Mouse (Mus musculus): ENCODE data around the gene Lcn9.

DNA sequence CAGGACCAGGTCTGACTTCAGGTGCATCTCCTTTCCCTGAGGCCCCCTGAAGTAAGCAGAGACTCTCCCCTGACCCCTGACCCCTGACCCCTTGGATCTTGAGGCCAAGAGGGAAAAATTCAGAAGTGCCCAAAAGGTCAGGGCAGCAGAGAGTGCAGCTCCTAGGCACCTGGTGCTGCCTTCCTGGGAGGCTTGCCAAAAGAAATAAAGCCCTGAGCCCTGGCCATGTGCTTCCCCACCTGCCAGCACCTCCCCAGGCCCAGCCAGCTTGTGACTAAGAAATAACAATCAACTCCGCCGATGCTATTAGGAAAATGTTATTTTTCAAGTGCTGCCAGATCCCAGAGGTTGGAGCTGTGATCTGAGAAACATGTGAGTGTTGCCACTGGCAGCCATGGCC is 39.1 kb downstream of the Lcn9 start:
- TF ChIP-seq CHD2 (IDR thresholded peaks at IDR 0.05; ENCODE audit: low read depth, low read length): no peak
- TF ChIP-seq MAFK (IDR thresholded peaks at IDR 0.05; ENCODE audit: insufficient read depth, low read depth, low read length): no peak
- TF ChIP-seq ZC3H11A (IDR thresholded peaks at IDR 0.05; ENCODE audit: borderline replicate concordance, low read depth, low read length): no peak
- no peak for TF ChIP-seq HCFC1 (IDR thresholded peaks at IDR 0.05; ENCODE audit: borderline replicate concordance, insufficient read depth, low read length)
- no peak for TF ChIP-seq ZNF384 (IDR thresholded peaks at IDR 0.05; ENCODE audit: low read depth, low read length)
